Mouse (Mus musculus) ES-CJ7 (cell line): ENCODE data around the gene Gas2.
A peak's percentile ranks its signal among the peaks of the same experiment; 100 is the strongest.

Experiments
- DNase-seq: peaks from one replicate; pipeline ENCODE4 v3.0.0; 2011; ENCODE audit warnings: low read depth, low spot score

The Gas2 gene

GRCm38 (mm10) chr7:51861250-51862096 lies at the start of gene Gas2:
TSS of gene Gas2 (plus strand) at chr7:51862015.
- DNase-seq: peak; percentile 85

GRCm38 (mm10) chr7:51815473-51816282 lies 46.1 kb upstream of the Gas2 start:
- DNase-seq: no peak

- no peak for DNase-seq
Observed at GRCm38 (mm10) chr7:51816283-51816839, 45.5 kb upstream of the Gas2 start.

- DNase-seq: no peak
Observed at GRCm38 (mm10) chr7:51818251-51818974, 43.4 kb upstream of the Gas2 start.

GRCm38 (mm10) chr7:51819891-51820290 lies 41.9 kb upstream of the Gas2 start:
- DNase-seq: no peak

GRCm38 (mm10) chr7:51821467-51821866 lies 40.3 kb upstream of the Gas2 start:
- no peak for DNase-seq

- DNase-seq: no peak
Observed at GRCm38 (mm10) chr7:51823562-51824338, 38.1 kb upstream of the Gas2 start.

DNA sequence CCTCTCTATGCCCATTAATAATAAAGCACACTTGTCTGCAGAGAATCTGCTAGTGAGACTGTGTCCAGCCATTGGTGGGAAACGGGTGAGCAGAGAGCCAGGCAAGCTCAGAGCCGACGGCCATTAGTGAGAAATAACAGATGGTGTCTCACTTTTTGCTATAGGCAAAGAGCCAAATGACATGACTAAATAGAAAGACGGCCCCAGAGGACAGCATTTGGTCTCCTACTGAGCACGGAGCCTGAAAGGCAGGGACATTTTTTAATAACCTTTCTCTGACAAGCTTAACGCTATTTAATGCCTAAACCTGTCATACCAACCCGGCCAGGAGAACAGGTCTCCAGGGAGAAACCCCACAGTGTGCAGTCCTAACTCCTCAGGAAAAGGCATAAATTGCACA lies 29.9 kb upstream of the Gas2 start:
- DNase-seq: no peak

GRCm38 (mm10) chr7:51840515-51840914 lies 21.3 kb upstream of the Gas2 start:
- DNase-seq: no peak

- no peak for DNase-seq
Observed at GRCm38 (mm10) chr7:51850877-51851276, 10.9 kb upstream of the Gas2 start.

DNA sequence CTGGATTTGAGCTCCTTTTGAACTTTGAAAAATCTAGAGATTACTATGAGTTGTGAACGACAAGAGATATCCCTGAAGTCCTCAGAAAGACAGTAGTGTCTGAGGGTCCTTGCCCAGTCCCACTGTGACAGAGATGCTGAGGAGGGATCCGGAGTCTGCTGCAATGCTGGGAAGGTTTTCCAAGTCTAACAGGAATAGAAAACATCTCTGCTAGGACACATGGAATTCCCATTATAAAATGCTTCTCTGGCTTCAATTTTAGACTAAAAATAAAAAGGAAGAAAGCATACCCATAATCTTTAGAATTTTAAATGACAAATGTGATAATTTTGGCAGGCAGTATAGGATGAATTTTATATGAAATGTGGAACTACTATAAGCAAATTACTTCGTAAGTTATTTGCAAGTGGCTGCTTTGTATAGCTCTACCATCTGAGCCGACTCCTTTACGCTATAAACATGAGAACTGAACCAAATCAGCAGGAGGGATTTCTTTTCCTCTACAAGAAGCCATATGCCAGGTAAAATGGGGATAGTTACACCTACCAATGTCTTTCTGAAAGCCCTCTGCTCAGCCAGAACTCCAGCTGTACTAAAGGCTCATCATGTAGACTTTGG lies 9.8 kb upstream of the Gas2 start:
- DNase-seq: no peak

DNA sequence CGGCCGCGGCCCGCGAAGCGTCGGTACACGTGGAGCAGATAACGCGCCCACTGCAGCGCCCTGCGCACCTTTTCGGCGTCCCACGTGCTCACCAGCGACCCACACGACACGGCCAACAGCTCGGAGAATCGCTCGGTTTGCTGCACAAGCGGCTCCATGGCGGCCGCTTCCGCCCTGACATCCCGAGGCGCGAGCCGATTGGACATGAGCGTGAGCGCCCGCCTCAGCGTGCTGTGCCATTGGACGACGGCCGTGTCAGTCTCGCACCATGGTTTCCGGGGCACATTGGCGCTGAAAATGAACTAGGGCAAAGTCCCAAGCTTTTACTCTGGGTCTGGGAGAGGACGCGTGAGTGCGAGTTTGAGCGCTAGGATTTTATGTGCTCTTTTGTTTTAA lies 280 bp downstream of the Gas2 start, which contains the start of gene Fancf:
Gene Fancf (minus strand): TSS at position 171 of the 396 bp plus-strand sequence.
- peak; percentile 94 for DNase-seq

DNA sequence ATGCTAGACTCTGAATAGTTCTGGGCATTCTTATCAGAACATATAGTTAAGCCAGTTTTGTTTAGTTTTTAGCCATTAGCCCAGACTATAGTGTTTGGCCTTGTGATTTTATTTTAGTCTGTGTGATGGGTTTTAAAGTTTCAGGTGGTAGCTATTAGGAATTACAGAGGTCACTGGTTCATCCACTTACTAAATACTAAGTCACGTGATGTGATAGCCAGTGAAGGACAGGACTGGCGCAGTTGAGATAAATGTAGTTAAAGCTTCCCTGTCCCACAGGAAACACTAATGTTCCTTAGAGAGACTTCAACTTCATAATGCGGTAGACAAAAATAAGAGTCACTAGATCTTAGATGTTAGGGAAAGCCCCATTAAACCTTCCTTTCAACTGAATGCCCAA lies 1.0 kb downstream of the Gas2 start:
- DNase-seq: peak; percentile 21

DNA sequence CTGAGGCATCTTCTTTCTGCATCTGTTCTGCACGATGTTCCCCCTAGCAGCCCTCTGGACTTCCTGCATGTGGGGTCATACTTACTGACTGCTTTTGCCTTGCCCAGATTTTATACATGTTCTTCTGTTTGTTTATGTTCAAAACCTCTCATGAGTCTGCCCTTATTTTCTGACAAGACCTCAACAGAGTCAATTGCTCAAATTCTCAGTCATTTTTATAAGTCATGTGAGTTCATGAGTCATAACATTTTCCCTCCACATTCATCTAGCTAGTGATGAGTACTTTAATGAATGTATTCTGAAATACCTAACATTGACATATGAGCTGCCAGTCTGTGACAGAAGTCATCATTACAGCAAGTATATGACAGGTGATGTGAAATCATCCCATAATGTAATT lies 3.5 kb downstream of the Gas2 start:
- no peak for DNase-seq

DNA sequence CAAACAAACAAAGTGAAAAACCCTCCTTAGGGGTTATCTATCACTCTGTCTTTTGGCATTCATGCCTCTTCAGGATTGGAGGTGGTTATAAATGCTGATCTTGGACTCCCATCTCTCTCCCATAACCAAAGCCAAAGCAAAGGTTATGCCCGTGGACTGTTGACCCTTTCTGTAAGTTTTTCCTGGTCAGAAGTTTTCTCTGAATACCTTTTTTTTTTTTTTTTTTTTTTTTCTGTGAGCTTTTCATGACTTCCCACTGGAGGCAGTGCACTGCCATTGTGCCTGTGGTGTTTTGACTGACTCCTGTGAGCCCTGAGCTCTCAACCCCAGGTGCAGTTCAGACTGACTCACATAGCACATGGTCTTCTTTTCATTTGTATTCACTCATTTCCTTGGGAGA lies 6.2 kb downstream of the Gas2 start:
- no peak for DNase-seq

- no peak for DNase-seq
Observed at GRCm38 (mm10) chr7:51872041-51872440, 10.2 kb downstream of the Gas2 start.

DNA sequence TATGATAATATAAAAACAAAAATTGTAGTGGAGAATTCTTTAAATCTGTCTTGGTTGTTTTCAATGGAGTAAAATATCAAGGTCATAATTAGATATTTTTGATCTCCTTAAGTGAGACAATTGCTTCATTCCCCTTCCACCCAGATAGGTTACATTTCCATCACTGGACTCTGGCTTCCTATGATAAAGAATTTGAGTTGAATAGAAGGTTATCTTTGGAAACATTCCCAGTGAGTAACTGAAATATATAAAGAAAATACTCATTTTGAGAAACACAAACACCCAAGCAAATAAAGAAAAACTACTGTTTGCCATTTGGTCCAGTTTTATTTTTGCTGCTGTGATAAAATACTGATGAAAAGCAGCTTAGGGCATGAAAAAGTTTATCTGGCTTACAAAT lies 10.8 kb downstream of the Gas2 start:
- no peak for DNase-seq

GRCm38 (mm10) chr7:51876316-51876715 lies 14.5 kb downstream of the Gas2 start:
- no peak for DNase-seq

GRCm38 (mm10) chr7:51878730-51879129 lies 16.9 kb downstream of the Gas2 start:
- peak; percentile 11 for DNase-seq

- peak; percentile 47 for DNase-seq
Observed at GRCm38 (mm10) chr7:51879136-51879723, 17.4 kb downstream of the Gas2 start.
